11 mouse cellular contexts compared by ENCODE assay signal in genomic region chr14:117894869-117895538, GRCm38 (mm10).
DNase-seq lines count a peak whose midpoint lies in the region; ATAC-seq lines count a peak whose summit lies in the region.
"Had no signal": no experiment of that assay in that cellular context is flagged by ENCODE, and none has a peak within 500 bp of the region (broad histone marks: within the 10 kb centered on the region; RNA-seq: fewer than 3 reads in every experiment).

No protein-coding gene starts in this region.

- H3K4me1 ChIP-seq in heart, embryonic 16.5 days (ENCODE audit: control insufficient read depth, insufficient read depth, low read length), result no peaks in the 10 kb centered on the region
- peaks cover 18% of the 10 kb centered on the region for H3K4me1 ChIP-seq in forebrain, embryonic 15.5 days
- peaks cover 23% of the 10 kb centered on the region for H3K4me1 ChIP-seq in midbrain, embryonic 15.5 days
- H3K4me1 ChIP-seq: lung, embryonic 15.5 days had no signal

- no peak for DNase-seq in heart, postnatal 14 days
- peak; percentile 22 for DNase-seq in brain, embryonic 18.5 days (ENCODE audit: low read depth, low spot score)
- no peak for DNase-seq in Muller cell, postnatal 12 days (ENCODE audit: inconsistent ontology term)
- DNase-seq in lung, postnatal 14 days, result no peak
- DNase-seq: gastrocnemius, postnatal 36 days; kidney, adult 2 months had no signal

- no peak overlapping the region for H3K4me3 ChIP-seq in heart, embryonic 16.5 days (ENCODE audit: low read length)
- peak overlapping the region; percentile 26 for H3K4me3 ChIP-seq in forebrain, embryonic 15.5 days
- H3K4me3 ChIP-seq in midbrain, embryonic 15.5 days, result peak overlapping the region; percentile 26
- H3K4me3 ChIP-seq: lung, embryonic 15.5 days had no signal

- H3K9me3 ChIP-seq in heart, embryonic 16.5 days (replicated peaks; ENCODE audit: control insufficient read depth, low read length), result no peaks in the 10 kb centered on the region
- no peaks in the 10 kb centered on the region for H3K9me3 ChIP-seq in forebrain, embryonic 15.5 days
- no peaks in the 10 kb centered on the region for H3K9me3 ChIP-seq in midbrain, embryonic 15.5 days
- H3K9me3 ChIP-seq: lung, embryonic 15.5 days had no signal

- H3K27ac ChIP-seq in heart, embryonic 16.5 days (ENCODE audit: low read length), result 0 out of 2 replicates have a peak overlapping the region, but pooled peaks have one; percentile 12
- H3K27ac ChIP-seq in forebrain, embryonic 15.5 days (replicated peaks), result peak overlapping the region; percentile 67
- H3K27ac ChIP-seq in midbrain, embryonic 15.5 days, result peak overlapping the region; percentile 78
- H3K27ac ChIP-seq: lung, embryonic 15.5 days had no signal

- ATAC-seq in heart, embryonic 16.5 days (replicated peaks; ENCODE audit: extremely low read depth, insufficient read depth, low FRiP score), result no peak
- ATAC-seq in forebrain, embryonic 15.5 days (replicated peaks), result peak; percentile 86
- peak; percentile 88 for ATAC-seq in midbrain, embryonic 15.5 days (replicated peaks)
- no peak for ATAC-seq in megakaryocyte, adult 5-6 weeks (ENCODE audit: poor library complexity, severe bottlenecking)

- no peak overlapping the region for H3K9ac ChIP-seq in heart, embryonic 16.5 days (ENCODE audit: low read length)
- H3K9ac ChIP-seq in forebrain, embryonic 15.5 days (replicated peaks), result peak overlapping the region; percentile 19; the same call in 1 of the 2 replicates
- H3K9ac ChIP-seq in midbrain, embryonic 15.5 days, result peak overlapping the region; percentile 11; the same call in 1 of the 2 replicates
- H3K9ac ChIP-seq: lung, embryonic 15.5 days had no signal

- intact Hi-C loops in heart, postnatal 14 days (cut with DNase I), result no loop called here

- no peaks in the 10 kb centered on the region; the same call in 1 of the 2 replicates for H3K27me3 ChIP-seq in heart, embryonic 16.5 days (ENCODE audit: control insufficient read depth, insufficient read depth, low read length)
- no peaks in the 10 kb centered on the region for H3K27me3 ChIP-seq in forebrain, embryonic 15.5 days
- no peaks in the 10 kb centered on the region for H3K27me3 ChIP-seq in midbrain, embryonic 15.5 days (replicated peaks)
- H3K27me3 ChIP-seq: lung, embryonic 15.5 days had no signal

- 82% methylated on average over 10 of the region's 10 CpGs for WGBS in heart, embryonic 16.5 days
- WGBS in forebrain, embryonic 15.5 days, result 51% methylated on average over 10 of the region's 10 CpGs
- 34% methylated on average over 10 of the region's 10 CpGs for WGBS in midbrain, embryonic 15.5 days

- no peak overlapping the region for H3K4me2 ChIP-seq in heart, embryonic 16.5 days (ENCODE audit: low read depth, low read length)
- H3K4me2 ChIP-seq in forebrain, embryonic 15.5 days (replicated peaks), result peak overlapping the region; percentile 30
- peak overlapping the region; percentile 50 for H3K4me2 ChIP-seq in midbrain, embryonic 15.5 days
- H3K4me2 ChIP-seq: lung, embryonic 15.5 days had no signal

- no peaks in the 10 kb centered on the region for H3K36me3 ChIP-seq in heart, embryonic 16.5 days (ENCODE audit: control insufficient read depth, insufficient read depth)
- H3K36me3 ChIP-seq in forebrain, embryonic 15.5 days, result no peaks in the 10 kb centered on the region
- H3K36me3 ChIP-seq in midbrain, embryonic 15.5 days (replicated peaks), result no peaks in the 10 kb centered on the region
- H3K36me3 ChIP-seq: lung, embryonic 15.5 days had no signal

Comparison
In these comparisons a context has a peak if more than half of its experiments do, and no peak if none do; other contexts are left out.
1. ATAC-seq: peak in forebrain, embryonic 15.5 days (single experiment) and midbrain, embryonic 15.5 days (single experiment); none in heart, embryonic 16.5 days (single experiment) and megakaryocyte, adult 5-6 weeks (single experiment).
2. H3K27ac ChIP-seq: peak in every context shown above with its lines; median percentile 78 in midbrain, embryonic 15.5 days; 67 in forebrain, embryonic 15.5 days; 12 in heart, embryonic 16.5 days.